Mouse (Mus musculus) midbrain, embryonic 10.5 days (tissue): Measurements from ENCODE around the gene Poc5. TPM values are rescaled to one million over a fixed set of nuclear protein-coding genes. Genes with fewer than 3 reads are reported as not detected.

Experiments
- DNase-seq: peaks from one replicate; pipeline ENCODE4 v3.0.0-alpha.2; 2017; ENCODE audit warnings: low spot score
- H3K27ac ChIP-seq: fragments of 300-500 bp; sonication (generic); replicated peaks from 2 replicates; pipeline ENCODE4 v1.5.1; 2016; ENCODE audit warnings: mild to moderate bottlenecking
- H3K27me3 ChIP-seq: fragments of 300-500 bp; sonication (generic); 2 replicates; pipeline ENCODE4 v1.6.1; 2016; ENCODE audit warnings: low read depth, mild to moderate bottlenecking; ENCODE audit not compliant: poor library complexity, severe bottlenecking
- H3K36me3 ChIP-seq: fragments of 300-500 bp; sonication (generic); 2 replicates; pipeline ENCODE4 v1.6.1; 2016; ENCODE audit warnings: mild to moderate bottlenecking, moderate library complexity
- H3K4me1 ChIP-seq: fragments of 300-500 bp; sonication (generic); 2 replicates; pipeline ENCODE4 v1.6.1; 2016
- H3K4me3 ChIP-seq: fragments of 300-500 bp; sonication (generic); 2 replicates; pipeline ENCODE4 v1.5.1; 2016; ENCODE audit warnings: mild to moderate bottlenecking, moderate library complexity
- H3K9me3 ChIP-seq: fragments of 300-500 bp; sonication (generic); replicated peaks from 2 replicates; pipeline ENCODE4 v1.6.1; 2016; ENCODE audit warnings: mild to moderate bottlenecking
- WGBS: fragments of 180-500 bp; shearing (Covaris S2); methylation state at CpG from one replicate; pipeline ENCODE4 v1.1.7; 2016; 5-methylcytosine and 5-hydroxymethylcytosine counted together
- microRNA-seq: library from miRNA; unstranded; fragments of <30 nt; microRNA quantifications from one replicate; pipeline ENCODE4, GENCODE M21; 2017
- polyA plus RNA-seq: library from polyadenylated mRNA; unstranded; fragments of >200 nt; fragmentation: Nextera tagmentation; extraction: Ambion mirVana; gene quantifications from 2 replicates; pipeline ENCODE4 v1.2.1, GENCODE M21; 2016

Gene Poc5
- polyA plus RNA-seq, 1 experiment from 2014 or later = 19.8 TPM

DNA sequence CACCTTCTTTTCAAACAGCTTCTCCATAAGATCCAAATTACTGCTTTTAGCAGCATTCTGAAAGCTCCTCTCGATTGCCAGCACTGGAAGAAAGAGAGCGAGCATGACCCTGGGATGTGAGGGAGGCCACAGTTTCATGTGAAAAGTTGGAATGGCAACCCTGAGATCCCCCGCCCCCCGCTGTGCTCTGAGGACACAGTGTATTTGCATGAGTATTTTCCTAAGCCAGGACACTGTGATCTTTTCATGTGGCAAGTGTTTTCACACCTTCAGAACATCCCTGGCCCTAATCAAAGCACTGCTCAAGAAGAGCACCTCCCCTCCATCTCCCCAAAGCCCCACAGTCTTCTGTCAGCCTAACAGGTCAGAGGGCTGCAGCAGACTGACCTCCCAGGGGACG, 77.2 kb downstream of the Poc5 start:
- WGBS = 66% methylated on average over 5 of the region's 5 CpGs
- Histone ChIP-seq H3K27ac (no peak overlapping the region), H3K4me3 (no peak overlapping the region), H3K9me3 (no peaks in the 10 kb centered on the region), H3K36me3 (no peaks in the 10 kb centered on the region), H3K27me3 (no peaks in the 10 kb centered on the region), H3K4me1 (no peaks in the 10 kb centered on the region)
- DNase-seq = no peak

Small RNA genes within 50 kb of the gene (microRNA-seq; reads per million reads assigned to microRNA genes)
- not detected for gene Gm25213

Other genes with a start within 250 kb of the Poc5 start
- not detected in 2 replicates for gene Ankdd1b, start 82.9 kb downstream of the Poc5 start, polyA plus RNA-seq
- not detected in 2 replicates for gene Gm17622, start 102.4 kb downstream of the Poc5 start, polyA plus RNA-seq
- gene Polk, start 154.3 kb downstream of the Poc5 start, polyA plus RNA-seq = 8.6 and 9.5 TPM in 2 replicates
- gene Col4a3bp, start 154.3 kb downstream of the Poc5 start, polyA plus RNA-seq = 5.9 and 7.1 TPM in 2 replicates